Mouse (Mus musculus) CD4-positive helper T cell, adult 2 months (primary cell): Measurements from ENCODE around the gene Otp.

Source experiments
- DNase-seq: peaks from one replicate; pipeline ENCODE4 v3.0.0-alpha.2; 2012; ENCODE audit warnings: low read depth, missing footprints, low spot score

Otp gene

DNA sequence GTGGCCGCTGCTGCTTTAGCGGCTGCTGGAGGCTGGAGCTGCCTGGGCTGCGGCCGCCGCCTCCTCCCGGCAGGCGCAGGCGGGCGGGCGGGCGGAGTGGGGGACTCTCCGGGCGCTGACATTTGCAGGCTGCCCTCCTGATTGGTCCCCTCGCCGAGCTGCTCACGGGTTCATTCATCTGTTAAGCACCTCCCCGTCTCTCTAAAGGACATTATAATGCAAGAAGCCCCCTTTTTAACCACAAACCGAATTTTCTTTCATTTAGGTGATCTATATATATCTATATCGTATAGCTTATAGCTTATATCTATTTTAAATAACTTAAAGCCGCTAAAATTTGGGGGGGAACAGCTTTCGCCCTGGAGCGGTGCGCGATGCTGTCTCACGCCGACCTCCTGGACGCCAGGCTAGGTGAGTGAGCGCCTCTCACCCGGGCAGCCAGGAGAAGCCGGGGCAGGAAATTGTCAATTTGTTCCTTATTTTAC, at the start of gene Otp:
Gene Otp, plus strand, starts transcription at position 207 of the 485 bp plus-strand sequence.
- peak; percentile 6 for DNase-seq

DNA sequence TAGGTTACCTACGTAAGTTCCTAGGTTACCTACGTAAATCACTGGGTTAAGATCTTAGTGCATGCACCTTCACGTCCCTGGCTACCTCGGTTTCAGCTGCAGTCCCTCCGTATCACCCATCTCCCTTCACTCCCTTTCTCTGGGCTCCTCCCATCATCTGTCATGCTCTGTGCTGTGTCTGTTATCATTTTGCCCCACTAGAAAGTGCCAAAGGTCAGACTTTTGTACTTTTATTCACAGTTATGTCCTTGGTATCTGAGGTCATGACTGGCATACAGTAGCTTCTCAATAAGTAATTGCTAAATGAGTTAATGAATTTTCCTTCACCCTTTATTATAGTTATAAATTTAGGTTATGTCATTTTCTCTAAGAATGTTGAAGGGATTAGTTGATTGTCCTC, 49.0 kb upstream of the Otp start:
- DNase-seq = no peak

DNA sequence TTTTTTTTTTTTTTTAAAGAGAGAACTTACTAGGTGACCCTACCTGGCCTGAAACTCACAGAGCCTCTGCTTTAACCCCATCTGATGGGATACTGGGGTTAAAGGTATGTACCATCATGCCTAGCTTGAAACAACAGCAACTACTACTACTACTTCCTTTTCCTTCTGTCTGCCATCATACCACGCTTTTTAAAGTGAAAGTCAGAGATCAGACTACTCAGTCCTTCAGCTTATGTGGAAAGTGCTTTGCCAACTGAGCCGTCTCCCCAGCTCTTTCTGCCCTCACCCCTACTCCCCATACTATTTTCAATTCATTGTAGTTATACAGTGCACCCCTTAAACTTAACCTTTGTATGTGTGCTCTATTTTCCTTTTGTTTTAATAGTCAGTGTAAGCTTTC, 48.4 kb upstream of the Otp start:
- DNase-seq = no peak

DNA sequence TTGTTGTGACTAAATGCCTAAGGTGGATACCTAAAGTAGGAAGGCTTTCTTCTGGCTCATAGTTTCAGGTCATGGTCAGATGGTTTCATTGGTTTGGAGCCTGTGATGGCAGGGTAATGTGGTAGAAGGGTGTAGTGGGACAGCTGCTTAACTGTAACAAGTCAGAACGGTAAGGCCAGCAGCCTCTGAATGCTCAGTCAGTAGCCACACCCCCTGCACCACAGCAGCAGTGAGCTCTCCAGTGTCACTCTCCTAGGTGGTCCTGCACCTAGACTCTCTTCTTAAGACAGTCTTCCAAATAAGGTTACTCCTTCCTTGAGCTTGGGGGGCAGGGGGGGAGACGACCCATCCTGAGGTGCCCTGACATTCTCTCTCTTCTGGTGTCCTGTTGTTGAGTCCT, 47.6 kb upstream of the Otp start:
- no peak for DNase-seq

DNA sequence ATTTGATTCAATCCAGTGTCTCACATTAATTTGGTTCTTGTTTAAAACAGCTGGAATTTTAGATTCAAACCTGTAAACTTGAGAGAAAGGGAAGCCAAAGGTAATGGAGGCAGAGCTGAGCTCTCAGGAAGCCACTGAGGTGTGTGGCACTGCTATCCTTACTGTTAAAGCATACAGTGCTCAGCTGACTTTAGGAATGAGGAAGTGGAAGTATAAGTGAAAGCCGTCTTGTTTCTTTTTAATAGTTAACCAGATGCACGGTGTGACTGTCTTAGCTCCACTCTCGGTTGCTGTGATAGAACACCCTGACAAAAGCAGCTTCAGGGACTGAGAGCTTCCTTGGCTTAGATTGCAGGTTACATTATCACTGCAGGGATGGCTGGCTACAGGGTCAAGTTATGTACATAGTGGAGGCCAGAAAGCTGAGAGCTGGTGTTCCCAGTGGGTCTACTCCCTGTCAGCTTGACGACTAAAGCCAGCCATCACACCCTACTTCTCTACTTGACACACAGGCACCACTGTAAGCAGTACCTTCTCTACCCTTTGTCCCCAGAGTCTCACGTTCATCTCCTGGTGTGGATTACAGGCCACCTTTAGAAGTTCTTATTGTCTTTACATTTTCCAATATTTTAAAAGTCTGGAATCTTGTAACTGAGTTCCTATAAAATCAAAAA, 37.2 kb upstream of the Otp start:
- no peak for DNase-seq

DNA sequence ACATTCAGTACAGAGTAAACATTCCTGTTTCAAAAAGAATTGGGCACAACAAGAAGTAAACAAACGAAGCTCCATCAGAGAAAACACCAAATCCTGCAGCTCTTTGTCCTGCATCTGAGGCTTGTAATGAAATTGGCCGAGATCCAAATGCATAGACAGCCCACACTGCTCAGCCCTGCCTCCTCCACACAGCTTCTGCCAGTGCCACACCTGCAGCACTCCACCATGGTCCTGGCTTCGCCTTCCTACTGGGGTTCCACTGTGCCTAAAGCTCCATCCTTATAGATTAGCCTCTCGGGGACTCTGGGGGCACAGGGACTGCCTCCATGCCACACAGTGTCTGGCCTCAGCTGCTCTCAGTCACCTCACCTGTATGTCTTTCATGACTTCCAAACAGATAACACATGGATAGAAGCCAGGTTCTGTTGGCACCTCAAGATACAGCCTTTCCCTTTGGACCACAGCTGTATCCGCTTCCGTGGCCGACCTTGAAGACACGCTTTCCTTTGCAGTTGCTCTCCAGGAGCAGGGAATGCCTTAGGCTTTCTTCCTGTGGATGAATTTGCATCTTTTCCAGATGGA, 36.6 kb upstream of the Otp start:
- DNase-seq = no peak

DNA sequence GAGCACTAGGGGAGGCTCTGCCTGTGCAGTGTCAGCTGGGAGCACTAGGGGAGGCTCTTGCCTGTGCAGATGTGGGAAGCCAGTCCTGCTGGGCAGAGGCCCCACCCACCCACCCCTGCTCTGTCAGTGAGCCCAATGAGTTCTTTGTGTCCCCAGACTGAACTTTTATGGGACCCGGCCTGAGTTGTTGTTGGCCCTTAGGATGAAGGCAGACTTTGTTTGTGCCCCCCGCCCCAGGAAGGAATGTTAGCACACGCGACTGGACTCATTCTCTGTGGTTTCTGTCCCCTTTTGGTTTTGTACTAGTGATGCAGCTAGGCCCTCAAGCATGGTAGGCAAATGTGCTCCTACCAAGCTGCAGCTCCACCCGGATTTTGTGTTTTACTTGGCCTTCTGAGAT, 32.2 kb upstream of the Otp start:
- DNase-seq = no peak

DNA sequence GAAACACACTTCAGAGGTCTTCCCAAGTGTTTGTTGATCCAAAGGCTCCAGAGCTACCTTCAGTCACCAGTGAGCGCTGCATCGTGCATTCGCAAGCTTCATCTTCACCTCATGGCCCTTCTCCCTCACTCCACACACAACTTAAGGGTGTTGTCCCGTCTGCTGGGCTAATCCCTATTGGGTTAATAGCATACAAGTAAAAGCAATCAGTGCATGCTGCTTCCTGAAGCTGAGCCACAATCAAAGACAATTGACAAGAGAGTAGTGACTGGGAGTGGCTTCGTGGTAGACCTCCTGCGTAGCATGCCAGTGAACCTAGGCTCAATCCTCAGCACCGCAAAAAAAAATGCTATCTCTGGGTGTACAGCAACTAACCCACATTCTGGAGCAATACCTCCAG, 27.5 kb upstream of the Otp start:
- no peak for DNase-seq

DNA sequence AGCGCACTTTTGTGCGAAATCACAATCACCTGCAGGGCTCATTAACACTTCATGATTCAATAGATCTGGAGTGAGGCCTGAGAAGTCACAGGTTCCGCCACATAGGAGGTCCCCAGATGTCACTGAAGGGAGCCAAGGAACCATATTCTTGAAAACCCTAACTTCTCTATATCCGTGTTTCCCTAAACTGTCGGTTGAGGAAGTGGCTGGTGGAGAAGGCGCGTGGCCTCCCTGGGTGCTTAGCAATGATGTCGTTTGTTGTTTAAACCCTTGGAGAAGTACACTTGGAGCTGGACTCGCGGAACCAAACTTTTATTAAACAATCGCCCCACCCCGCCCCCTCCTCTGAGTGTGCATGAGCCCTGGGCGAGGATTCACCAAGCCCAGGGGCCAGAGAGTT, 26.1 kb upstream of the Otp start:
- DNase-seq = no peak

DNA sequence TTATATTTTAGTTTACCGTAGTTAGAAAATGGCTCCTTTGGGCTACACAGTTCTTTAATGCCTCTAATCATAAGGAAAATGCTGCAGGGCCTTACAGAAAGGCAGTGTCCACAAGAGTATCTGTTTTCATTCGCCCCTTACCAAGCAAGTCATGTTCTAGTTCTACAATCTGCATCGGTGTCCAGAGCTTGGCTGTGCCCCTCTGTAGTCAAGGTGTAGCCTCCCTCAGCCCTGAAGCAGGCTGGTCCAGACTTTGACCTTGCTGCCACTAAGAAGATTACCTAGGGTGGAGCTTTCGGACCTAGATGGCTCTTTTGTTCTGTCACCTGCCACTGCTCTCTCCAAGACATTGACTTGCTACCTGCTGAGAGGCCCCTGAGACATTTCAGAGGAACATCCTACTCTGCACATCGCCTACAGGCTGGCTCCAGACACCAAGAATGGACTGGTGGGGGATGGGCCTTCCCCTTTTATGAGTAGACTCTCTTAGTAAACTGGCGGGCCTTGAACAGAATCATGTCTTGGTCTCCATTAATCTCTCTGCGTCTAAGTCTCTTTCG, 17.3 kb upstream of the Otp start:
- no peak for DNase-seq

DNA sequence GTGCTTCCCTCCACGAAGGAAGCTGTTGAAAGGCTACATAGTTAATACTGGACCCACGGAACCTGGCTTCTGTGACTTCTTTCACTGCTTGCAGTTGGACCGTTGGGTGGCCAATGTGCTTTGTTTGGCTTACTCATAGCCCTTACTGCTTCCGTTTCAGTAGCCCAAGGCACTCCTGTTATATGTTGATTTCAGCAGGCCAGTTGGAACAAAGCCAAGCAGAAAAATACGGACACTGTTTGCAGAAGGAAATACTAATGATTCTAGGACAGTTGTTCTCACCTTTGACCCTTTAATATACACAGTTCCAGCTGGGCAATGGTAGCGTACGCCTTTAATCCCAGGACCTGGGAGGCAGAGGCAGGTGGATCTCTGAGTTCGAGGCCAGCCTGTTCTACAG, 16.1 kb upstream of the Otp start:
- DNase-seq = no peak

DNA sequence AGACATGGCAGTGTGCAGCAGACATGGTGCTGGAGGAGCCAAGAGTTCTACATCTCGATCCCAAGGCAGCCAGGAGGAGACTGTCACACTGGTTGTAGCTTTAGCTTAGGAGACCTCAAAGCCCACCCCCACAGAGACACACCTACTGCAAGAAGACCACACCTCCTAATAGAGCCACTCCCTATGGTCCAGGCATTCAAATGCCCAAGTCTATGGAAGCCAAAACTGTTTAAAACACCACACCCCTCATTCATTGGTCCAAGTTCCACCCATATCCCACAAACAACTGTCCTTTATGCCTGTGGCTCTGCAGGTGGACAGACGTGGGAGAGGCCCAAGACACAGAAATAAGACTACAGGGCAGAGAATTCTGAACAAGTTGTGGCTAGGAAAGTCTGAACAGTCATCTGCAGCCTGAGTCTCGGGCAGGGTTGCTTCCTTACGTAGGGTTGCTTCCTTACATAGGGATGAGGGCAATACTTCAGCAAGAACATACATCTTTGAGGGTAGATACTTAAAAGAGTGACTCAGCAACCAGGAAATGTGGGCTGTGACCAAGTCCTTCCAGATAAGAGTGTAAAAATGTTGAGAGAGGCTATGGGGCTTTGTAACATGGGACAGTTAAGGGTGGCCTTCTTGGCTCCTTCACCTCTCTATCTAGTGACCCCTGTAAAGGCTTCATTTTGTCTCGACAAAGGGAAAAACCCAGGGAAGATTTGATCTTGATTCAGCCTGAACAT, 12.7 kb upstream of the Otp start:
- DNase-seq = no peak

DNA sequence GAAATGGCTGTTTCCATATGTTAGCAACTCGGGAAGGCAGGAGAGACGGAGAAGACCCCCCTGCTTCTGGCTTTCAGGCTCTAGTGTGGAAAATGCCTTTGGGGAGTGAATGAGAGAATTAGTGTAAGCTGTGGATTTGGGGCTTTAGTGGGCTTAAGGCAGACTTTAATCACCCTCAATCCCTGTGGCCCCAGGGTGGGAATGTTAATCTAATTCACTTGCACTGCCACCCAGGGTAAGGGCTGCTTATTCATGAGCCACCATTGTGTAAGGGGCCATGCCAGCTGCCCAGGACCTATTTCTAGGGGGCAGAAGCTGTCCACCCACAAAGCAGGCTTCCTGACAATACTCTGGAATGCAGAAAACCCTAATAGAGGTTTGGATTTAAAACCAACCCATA, 8.5 kb upstream of the Otp start:
- no peak for DNase-seq

DNA sequence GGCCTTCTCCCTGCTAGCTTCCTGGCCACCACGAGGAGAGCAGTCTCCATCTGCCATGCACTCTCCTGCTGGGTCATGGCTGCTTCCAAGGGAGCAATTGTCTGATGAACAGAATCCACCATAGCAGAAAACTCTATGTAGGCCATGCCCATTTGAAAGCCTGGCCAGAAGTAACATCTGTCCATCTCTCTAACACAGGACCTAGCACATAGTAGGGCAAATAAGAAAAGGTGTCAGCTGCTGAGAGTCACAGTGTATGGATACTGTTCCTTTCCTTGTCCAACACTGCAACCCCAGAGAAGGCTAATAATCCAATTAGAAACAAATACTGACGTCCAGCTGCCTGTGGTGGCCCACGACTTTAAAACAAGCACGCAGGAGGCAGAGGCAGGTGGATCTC, 7.6 kb upstream of the Otp start:
- DNase-seq = no peak

DNA sequence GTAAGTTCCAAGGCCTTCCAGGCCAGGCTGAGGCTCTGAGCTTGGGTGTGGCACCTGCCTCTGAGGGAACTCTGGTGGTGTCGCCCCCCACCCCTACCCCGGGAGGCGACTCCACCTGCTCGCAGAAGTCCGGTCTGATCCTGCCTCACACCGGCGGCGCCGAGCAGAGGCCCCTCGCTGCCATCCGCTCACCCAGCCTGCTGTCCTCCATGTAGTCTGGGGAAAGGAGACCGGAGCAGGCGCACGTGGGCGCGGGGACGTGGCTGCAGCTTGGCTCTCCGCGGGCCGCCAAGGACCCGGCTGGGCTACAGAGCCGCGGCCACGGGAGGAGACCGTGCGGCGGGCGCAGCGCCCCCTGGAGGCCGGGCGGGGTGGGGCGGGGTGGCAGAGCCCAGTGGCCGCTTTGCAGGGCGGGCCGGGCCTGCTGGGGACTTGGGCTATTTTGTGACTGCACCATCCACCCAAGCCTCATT, 6.9 kb upstream of the Otp start:
- peak; percentile 46 for DNase-seq

DNA sequence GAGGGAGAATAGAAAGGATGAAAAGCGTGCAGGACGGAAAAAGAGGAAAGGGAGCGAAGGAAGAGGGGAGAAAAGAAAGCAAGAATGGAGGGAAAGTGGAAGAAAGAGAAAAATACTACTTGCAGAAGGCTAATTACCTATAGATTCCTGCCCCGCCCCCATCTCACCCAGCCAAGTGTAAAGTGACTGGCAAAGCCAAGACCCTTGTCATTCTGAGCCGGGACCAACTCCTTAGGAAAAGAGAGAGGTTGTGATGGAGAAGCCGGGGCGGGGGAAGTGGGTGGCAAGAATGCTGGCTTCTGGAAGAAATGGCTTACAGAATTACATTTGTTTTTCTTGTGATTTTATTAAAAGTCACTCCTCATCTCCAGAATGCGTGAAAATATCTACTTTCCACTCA, 5.9 kb upstream of the Otp start:
- DNase-seq = no peak

DNA sequence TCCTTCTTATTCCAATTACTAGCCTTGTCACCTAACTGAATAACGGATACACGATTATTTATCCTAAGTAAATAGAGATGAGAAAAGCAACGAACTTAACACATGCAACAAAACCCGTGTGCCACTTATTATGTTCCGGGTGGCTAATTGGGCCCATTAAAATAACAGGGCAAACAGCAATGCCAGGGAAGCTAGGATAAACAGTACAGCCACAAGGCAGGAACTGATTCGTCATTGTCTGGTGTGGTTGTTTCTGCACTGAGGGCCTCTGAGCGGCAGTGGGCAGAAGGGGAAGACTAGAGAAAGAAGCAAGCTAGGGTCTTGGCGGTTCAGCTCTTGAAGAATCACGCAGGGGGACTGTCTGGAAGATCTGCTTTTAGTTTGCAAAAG, 5.3 kb upstream of the Otp start:
- DNase-seq = no peak

DNA sequence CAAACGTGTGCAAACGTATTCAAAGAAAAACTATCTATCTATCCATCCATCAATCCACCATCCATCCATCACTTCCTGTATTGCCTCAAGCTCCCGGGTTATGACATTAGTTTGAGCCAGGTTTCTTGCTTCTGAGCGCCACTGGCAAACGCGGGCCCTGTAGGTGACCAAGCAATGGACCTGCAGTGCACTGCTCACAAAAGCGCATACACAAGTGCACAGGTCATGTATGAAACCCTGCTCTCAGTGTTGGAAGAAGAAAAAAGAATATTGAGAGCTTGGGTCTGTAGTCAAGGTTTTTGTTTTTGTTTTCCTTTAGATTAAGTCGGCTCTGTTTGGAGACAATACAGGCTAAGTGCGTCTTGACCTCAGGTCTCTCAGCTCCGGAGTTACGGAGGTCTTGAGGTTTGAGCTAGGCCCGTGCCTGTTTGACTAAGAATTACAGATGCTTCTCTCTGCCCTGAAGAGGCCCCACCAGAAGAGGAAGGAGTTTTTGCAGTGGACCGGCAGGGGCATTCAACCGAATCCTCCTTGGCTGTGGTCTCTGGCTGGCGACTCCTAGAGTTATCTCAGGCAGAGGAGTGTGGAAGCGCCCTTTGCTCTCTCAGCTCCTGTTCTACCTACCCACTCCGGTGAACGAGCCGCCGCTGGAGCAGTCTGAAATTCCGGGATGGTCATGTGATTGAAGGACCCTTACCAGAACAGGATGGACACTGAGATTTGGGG, 4.8 kb upstream of the Otp start:
- no peak for DNase-seq

DNA sequence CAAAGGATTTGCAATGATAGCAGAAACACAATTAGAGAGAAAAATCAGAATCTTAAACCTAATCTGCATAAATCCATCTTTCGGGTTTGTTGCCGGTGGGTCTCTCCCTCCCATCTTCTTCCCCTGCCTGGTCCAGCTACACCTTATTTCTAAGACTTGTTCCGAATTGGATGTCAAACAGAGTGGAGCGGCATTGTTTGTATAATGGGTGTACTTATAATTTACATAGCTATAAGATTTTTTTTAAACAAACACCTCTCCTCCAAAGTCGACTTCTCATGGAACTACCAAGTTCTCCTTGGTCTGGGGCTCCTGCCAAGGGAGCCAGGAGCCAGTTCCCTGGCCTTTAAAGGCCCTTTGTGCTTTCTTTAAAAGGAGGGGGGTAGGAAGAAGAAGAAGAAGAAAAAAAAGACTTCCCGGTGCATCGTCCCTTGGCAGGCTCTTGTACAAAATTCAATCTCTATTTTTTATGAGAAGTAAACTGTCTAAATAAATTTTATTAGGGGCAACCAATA, 3.5 kb upstream of the Otp start:
- no peak for DNase-seq

DNA sequence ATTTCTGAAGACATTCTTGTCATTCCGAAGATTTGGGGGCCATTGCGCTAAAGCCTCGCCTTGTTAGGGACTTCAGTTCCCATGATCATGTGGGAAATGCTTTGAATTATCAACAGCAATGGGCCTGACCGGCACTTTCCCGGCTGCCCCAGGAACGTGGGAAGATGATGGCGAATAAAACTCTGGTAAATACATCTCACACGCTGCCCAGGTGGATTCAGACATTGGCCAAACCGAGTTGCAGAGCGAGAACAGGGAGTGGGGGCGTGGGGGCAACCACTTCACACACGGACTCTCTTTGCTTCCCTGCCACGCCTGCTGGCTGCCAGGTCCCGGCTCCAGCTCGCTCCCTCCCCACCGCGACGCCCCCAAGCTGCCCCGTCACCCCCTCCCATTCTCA, 3.0 kb upstream of the Otp start:
- no peak for DNase-seq

DNA sequence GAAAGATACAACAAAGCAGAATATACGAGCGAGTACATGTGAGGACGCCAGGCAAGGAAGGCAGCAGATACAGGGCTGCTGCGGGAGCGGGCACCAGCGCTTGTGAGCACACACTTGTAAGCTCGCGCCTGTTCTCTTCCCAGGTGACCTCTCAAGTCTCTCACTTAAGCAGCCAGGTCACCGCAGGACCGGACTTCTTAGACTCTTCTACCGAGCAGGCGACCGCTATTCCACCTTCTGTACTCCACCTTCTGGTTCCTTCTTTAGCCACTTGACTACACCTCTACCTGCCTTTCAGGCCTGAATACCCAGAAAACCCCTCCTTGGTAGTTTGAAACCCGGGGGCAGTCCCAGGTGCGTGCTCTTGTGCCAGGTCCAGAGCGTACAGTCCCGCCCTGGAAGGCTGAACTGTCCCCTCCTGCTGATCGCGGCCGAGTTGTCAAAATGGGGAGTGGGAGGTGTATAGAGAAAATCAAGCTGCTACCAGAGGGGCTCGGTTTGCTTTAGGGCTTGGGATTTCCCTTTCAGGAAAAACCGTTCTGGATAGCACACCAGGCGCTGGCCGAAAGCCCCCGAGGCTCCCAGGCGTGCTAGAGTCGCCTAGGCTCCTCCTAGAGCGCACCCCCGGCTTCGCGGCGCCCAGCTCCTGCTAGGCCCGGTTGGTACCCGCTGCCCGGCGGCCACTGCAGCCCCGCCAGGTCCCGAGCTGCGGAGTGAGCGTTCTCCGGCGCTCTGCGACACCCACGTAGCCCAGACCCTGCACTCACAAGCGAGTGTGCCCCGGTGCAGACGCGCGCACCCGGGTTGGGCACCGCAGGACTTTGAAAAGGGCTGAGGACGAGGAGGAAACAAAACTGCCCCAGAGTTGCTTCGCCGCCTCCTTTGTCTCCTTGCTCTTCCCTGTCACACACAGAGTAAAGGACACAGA, 2.0 kb upstream of the Otp start:
- DNase-seq = no peak
